Mouse (Mus musculus): ENCODE results near the gene Tnnc2. TPM values are rescaled to one million over a fixed set of nuclear protein-coding genes. Genes with fewer than 3 reads are reported as not detected.

The Tnnc2 gene
- polyA plus RNA-seq, 1 experiment from 2014 or later = not detected

- Histone ChIP-seq H3K4me3 (no peak overlapping the region), H3K4me1 (peaks cover 9% of the 10 kb centered on the region), H3K9me3 (no peaks in the 10 kb centered on the region), H3K27me3 (replicated peaks; ENCODE audit: low read depth, poor library complexity, severe bottlenecking) (no peaks in the 10 kb centered on the region), H3K27ac (replicated peaks) (no peak overlapping the region), H3K36me3 (replicated peaks) (peaks cover 83% of the 10 kb centered on the region)
- WGBS = 78% methylated on average over 3 of the region's 3 CpGs
- peak; percentile 71 for DNase-seq (ENCODE audit: low spot score)
These were observed 13.5 kb upstream of the Tnnc2 start for GRCm38 (mm10) chr2:164793236-164793635.

- Histone ChIP-seq H3K9me3 (no peaks in the 10 kb centered on the region), H3K4me1 (peaks cover 10% of the 10 kb centered on the region), H3K27me3 (replicated peaks; ENCODE audit: low read depth, poor library complexity, severe bottlenecking) (no peaks in the 10 kb centered on the region), H3K27ac (replicated peaks) (no peak overlapping the region), H3K36me3 (replicated peaks) (peaks cover 77% of the 10 kb centered on the region), H3K4me3 (no peak overlapping the region)
- no peak for DNase-seq (ENCODE audit: low spot score)
- WGBS = 93% methylated on average over 12 of the region's 12 CpGs
These were observed 12.8 kb upstream of the Tnnc2 start for GRCm38 (mm10) chr2:164792400-164793190.

- H3K27ac ChIP-seq (replicated peaks) = no peak overlapping the region
- H3K4me1 ChIP-seq = peaks cover 14% of the 10 kb centered on the region
- H3K9me3 ChIP-seq = no peaks in the 10 kb centered on the region
- H3K36me3 ChIP-seq (replicated peaks) = peaks cover 71% of the 10 kb centered on the region
- 95% methylated on average over 18 of the region's 18 CpGs for WGBS
- H3K4me3 ChIP-seq = no peak overlapping the region; the same call in 1 of the 2 replicates
- DNase-seq (ENCODE audit: low spot score) = no peak
- peaks cover 4% of the 10 kb centered on the region; the same call in 1 of the 2 replicates for H3K27me3 ChIP-seq (replicated peaks; ENCODE audit: low read depth, poor library complexity, severe bottlenecking)
These were observed 12.1 kb upstream of the Tnnc2 start for GRCm38 (mm10) chr2:164791841-164792261.

GRCm38 (mm10) chr2:164790451-164790850, 10.7 kb upstream of the Tnnc2 start:
- 81% methylated on average over 4 of the region's 4 CpGs for WGBS
- Histone ChIP-seq H3K9me3 (no peaks in the 10 kb centered on the region), H3K27ac (replicated peaks) (no peak overlapping the region), H3K4me3 (no peak overlapping the region), H3K27me3 (replicated peaks; ENCODE audit: low read depth, poor library complexity, severe bottlenecking) (peaks cover 9% of the 10 kb centered on the region; the same call in 1 of the 2 replicates), H3K4me1 (peaks cover 28% of the 10 kb centered on the region), H3K36me3 (replicated peaks) (peaks cover 57% of the 10 kb centered on the region)
- DNase-seq (ENCODE audit: low spot score) = no peak

- no peak for DNase-seq (ENCODE audit: low spot score)
- 74% methylated on average over 4 of the region's 4 CpGs for WGBS
- 0 out of 2 replicates have a peak overlapping the region, but pooled peaks have one; percentile 30 for H3K27ac ChIP-seq (replicated peaks)
- H3K4me3 ChIP-seq = no peak overlapping the region
- H3K36me3 ChIP-seq (replicated peaks) = peaks cover 44% of the 10 kb centered on the region
- peaks cover 13% of the 10 kb centered on the region; the same call in 1 of the 2 replicates for H3K27me3 ChIP-seq (replicated peaks; ENCODE audit: low read depth, poor library complexity, severe bottlenecking)
- H3K4me1 ChIP-seq = peaks cover 36% of the 10 kb centered on the region
- no peaks in the 10 kb centered on the region for H3K9me3 ChIP-seq
These were observed 8.6 kb upstream of the Tnnc2 start for GRCm38 (mm10) chr2:164788411-164788810.

- 79% methylated on average over 10 of the region's 10 CpGs for WGBS
These were observed 8.0 kb upstream of the Tnnc2 start for GRCm38 (mm10) chr2:164787779-164788178.

GRCm38 (mm10) chr2:164787032-164787431, 7.3 kb upstream of the Tnnc2 start:
- 85% methylated on average over 3 of the region's 3 CpGs for WGBS
- Histone ChIP-seq H3K9me3 (no peaks in the 10 kb centered on the region), H3K36me3 (replicated peaks) (peaks cover 30% of the 10 kb centered on the region), H3K4me3 (peak overlapping the region; percentile 23; the same call in 1 of the 2 replicates), H3K27me3 (replicated peaks; ENCODE audit: low read depth, poor library complexity, severe bottlenecking) (peaks cover 13% of the 10 kb centered on the region; the same call in 1 of the 2 replicates), H3K27ac (replicated peaks) (no peak overlapping the region), H3K4me1 (peaks cover 36% of the 10 kb centered on the region)
- no peak for DNase-seq (ENCODE audit: low spot score)

More at GRCm38 (mm10) chr2:164787779-164788178, 8.0 kb upstream of the Tnnc2 start:
- peaks cover 36% of the 10 kb centered on the region for H3K4me1 ChIP-seq
- H3K36me3 ChIP-seq (replicated peaks) = peaks cover 38% of the 10 kb centered on the region
- H3K27me3 ChIP-seq (replicated peaks; ENCODE audit: low read depth, poor library complexity, severe bottlenecking) = peaks cover 13% of the 10 kb centered on the region; the same call in 1 of the 2 replicates
- no peak for DNase-seq (ENCODE audit: low spot score)
- H3K27ac ChIP-seq (replicated peaks) = no peak overlapping the region
- H3K9me3 ChIP-seq = no peaks in the 10 kb centered on the region
- no peak overlapping the region for H3K4me3 ChIP-seq

GRCm38 (mm10) chr2:164786388-164786885, 6.7 kb upstream of the Tnnc2 start:
- H3K4me1 ChIP-seq = peaks cover 36% of the 10 kb centered on the region
- peaks cover 24% of the 10 kb centered on the region for H3K36me3 ChIP-seq (replicated peaks)
- H3K27ac ChIP-seq (replicated peaks) = peak overlapping the region; percentile 87
- peak overlapping the region; percentile 79 for H3K4me3 ChIP-seq
- H3K9me3 ChIP-seq = no peaks in the 10 kb centered on the region
- DNase-seq (ENCODE audit: low spot score) = no peak
- H3K27me3 ChIP-seq (replicated peaks; ENCODE audit: low read depth, poor library complexity, severe bottlenecking) = peaks cover 13% of the 10 kb centered on the region; the same call in 1 of the 2 replicates
- 9% methylated on average over 15 of the region's 15 CpGs for WGBS

- no peaks in the 10 kb centered on the region for H3K9me3 ChIP-seq
- H3K4me3 ChIP-seq = peak within 1 kb of the TSS; percentile 79
- DNase-seq (ENCODE audit: low spot score) = peak; percentile 92
- H3K27me3 ChIP-seq (replicated peaks; ENCODE audit: low read depth, poor library complexity, severe bottlenecking) = peaks cover 13% of the 10 kb centered on the region; the same call in 1 of the 2 replicates
- WGBS = under 1% methylated on average over 89 of the region's 89 CpGs
- H3K27ac ChIP-seq (replicated peaks) = peak within 1 kb of the TSS; percentile 87
- peaks cover 18% of the 10 kb centered on the region; the same call in 1 of the 2 replicates for H3K36me3 ChIP-seq (replicated peaks)
- H3K4me1 ChIP-seq = peaks cover 36% of the 10 kb centered on the region
These were observed 6.0 kb upstream of the Tnnc2 start, which contains the start of gene Snx21 for GRCm38 (mm10) chr2:164785481-164786387. TSS of gene Snx21 (plus strand) at chr2:164785823.

- peak overlapping the region; percentile 79 for H3K4me3 ChIP-seq
- peaks cover 13% of the 10 kb centered on the region; the same call in 1 of the 2 replicates for H3K27me3 ChIP-seq (replicated peaks; ENCODE audit: low read depth, poor library complexity, severe bottlenecking)
- H3K27ac ChIP-seq (replicated peaks) = peak overlapping the region; percentile 87; the same call in 1 of the 2 replicates
- H3K9me3 ChIP-seq = no peaks in the 10 kb centered on the region
- DNase-seq (ENCODE audit: low spot score) = no peak
- peaks cover 12% of the 10 kb centered on the region; the same call in 1 of the 2 replicates for H3K36me3 ChIP-seq (replicated peaks)
- WGBS = 20% methylated on average over 7 of the region's 7 CpGs
- H3K4me1 ChIP-seq = peaks cover 36% of the 10 kb centered on the region
These were observed 5.2 kb upstream of the Tnnc2 start for GRCm38 (mm10) chr2:164784869-164785420.

- WGBS = 75% methylated on average over 7 of the region's 7 CpGs
- no peak overlapping the region for H3K27ac ChIP-seq (replicated peaks)
- H3K36me3 ChIP-seq (replicated peaks) = peaks cover 8% of the 10 kb centered on the region; the same call in 1 of the 2 replicates
- DNase-seq (ENCODE audit: low spot score) = no peak
- peaks cover 13% of the 10 kb centered on the region; the same call in 1 of the 2 replicates for H3K27me3 ChIP-seq (replicated peaks; ENCODE audit: low read depth, poor library complexity, severe bottlenecking)
- H3K4me3 ChIP-seq = no peak overlapping the region
- no peaks in the 10 kb centered on the region for H3K9me3 ChIP-seq
- peaks cover 36% of the 10 kb centered on the region for H3K4me1 ChIP-seq
These were observed 4.3 kb upstream of the Tnnc2 start for GRCm38 (mm10) chr2:164783926-164784581.

Data from embryonic facial prominence, embryonic 10.5 days (tissue).